Mouse (Mus musculus): ENCODE data around the gene Slc38a10.

The Slc38a10 gene

DNA sequence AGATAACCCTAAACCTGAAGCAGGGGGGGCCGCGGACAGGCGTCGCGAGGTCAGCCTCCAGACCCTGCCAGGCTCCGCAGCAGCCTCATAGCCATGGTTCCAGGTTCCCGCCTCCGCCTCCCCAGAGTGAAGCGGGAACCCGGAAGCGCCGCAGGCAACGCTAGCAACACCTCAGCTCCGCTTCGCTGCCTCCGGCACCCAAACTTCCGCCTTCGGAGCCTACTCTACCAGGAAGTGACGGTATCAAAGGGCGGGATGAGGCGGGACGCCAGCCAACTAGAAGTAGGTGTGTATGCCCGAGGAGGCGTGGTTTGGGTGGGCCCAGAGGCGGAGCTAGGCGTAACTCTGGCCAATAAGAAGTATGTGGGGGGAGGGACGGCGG lies at the start of gene Slc38a10:
Slc38a10 (minus strand) TSS at position 234 of the 382 bp plus-strand sequence.
- peak; percentile 100 for DNase-seq (ENCODE audit: low spot score in 2 of 2)

DNA sequence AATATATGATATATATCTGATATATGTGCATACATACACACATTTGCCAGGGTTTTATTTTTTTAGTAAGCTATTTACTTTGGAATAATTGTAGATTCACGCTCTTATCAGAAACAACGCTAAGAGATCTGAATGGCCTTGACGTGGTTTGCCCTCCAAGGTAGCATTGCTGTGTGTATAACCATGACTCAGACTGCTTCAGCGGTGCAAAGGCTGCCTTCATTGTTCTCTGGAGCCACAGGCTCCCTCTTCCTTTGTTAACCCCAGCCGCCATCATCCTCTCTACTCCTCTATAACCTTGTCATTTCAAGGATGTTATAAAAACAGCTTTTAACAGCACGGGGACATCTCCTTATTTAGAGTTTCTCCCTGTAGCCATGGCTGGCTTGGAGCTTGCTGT lies 49.5 kb upstream of the Slc38a10 start:
- DNase-seq (ENCODE audit: low spot score in 2 of 2), result no peak

DNA sequence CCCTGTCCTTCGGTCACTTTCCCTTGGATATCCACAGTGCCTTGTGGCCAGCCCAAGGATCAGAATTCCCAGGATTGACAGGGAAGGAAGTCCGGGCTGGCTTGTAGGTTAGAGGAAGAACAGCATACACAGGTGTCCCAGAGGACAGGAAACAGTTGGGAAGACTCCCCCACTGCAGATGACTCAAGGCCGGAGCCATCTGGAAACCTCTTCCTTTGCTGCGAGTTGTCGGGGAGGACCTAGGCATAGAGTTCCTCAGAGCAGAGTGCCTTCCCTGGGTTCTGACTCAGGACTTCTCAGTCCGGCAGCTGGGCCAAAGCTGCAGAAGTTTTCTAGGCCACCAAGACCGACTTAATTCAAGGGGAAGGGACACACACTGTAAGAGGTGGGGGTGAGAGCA lies 48.6 kb upstream of the Slc38a10 start:
- DNase-seq (ENCODE audit: low spot score in 2 of 2), result no peak

DNA sequence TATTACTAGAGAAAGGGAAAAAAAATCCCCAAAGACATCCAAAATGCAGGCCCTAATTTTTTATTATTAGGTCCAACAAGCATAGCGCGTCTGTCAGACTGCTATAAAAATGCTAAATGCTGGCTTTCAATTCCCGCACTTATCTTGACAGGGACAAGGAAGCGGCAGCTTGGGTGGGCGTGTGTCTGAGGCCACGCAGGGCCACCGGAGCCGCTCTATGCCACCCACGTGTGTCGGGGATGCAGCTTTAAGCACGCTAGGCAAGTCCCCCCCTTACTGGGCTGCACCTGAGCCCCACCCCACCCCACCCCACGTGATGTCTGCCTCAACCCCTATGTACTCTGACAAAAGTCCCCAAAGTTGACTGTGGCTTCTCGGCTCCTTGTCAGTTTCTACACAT lies 47.7 kb upstream of the Slc38a10 start:
- no peak for DNase-seq (ENCODE audit: low spot score in 2 of 2)

DNA sequence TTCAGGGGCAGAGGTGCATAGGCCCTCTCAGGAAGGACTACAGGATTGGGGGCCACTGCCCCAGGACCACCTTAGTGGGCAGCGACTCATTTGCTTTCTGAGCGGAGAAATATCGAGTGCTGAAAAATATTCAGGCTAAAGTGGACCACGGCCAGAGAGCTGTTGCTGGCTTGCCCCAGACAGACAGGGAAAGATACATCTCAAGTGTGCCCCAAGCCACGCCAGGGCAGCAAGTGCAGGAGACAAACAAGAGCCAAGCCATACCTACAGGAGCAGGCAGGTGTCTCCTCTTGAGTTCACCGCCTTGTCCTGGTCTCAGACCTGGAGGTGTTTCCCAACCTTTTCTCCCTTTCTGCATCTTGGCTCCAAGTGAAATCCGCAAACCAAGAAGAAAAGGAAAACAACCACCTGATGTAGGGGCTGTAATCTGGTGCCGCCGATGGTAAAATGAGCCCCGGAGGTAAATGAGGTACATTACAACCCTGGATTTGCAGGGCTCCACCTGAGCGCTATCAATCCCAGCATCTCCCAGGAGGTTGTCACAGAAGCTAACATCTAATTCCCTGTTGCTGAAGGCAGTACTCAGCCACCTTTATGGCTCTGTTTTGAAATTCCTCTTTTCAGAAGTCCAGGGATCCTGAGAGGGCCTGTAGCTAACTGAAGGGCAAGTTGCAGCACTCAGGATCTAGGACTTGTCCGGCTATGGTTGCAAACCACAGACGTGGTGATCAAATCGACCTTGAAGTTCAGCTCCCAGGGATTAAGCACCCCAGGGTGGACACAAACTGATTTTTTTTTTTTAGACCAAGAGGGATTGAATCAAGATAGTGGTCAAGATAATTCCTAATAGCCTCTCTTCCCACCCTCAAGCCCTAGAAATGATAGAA lies 39.6 kb upstream of the Slc38a10 start:
- DNase-seq (ENCODE audit: low spot score in 2 of 2), result no peak

DNA sequence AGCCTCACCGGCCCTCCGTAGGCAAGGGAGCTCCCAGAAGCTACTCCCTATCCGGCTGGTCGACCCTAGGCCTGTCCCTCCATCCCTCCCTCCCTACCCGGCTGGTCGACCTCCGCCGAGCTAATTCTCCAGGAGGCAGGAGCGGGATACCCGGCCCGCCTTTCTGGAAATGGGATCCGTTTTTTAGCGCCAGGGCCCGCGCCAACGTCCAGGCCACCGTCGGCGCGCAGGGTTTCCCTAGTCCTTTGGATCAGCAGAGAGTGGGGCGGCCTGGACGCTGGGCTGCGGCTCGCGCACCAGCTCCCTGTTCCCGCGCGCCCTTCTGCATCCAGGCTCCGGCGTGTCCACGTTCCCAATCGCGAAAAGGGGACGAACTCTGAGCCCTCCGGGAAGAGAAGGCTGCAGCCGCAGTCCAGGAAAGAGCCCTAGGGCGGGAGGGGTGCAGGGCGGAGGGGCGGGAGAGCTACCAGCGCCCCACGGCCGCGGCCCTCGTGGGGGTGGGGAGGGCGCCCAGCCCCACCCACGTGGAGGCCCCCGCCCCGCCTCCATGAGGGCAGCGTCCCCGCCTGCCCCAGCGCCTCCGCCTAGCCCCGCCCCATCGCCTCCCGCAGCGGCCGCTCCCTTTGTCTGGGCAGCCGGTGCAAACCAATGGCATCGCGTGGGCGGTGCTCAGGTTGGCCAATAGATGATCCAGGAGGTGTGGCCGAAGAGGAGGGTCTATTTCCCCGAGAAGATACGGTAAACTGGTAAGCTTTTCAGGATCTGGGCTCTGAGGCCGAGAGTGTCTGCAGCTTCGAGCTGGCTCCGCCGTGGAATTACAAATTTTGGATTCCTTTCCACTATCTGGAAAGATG lies 38.5 kb upstream of the Slc38a10 start:
- peak; percentile 99 for DNase-seq (ENCODE audit: low spot score in 2 of 2)

DNA sequence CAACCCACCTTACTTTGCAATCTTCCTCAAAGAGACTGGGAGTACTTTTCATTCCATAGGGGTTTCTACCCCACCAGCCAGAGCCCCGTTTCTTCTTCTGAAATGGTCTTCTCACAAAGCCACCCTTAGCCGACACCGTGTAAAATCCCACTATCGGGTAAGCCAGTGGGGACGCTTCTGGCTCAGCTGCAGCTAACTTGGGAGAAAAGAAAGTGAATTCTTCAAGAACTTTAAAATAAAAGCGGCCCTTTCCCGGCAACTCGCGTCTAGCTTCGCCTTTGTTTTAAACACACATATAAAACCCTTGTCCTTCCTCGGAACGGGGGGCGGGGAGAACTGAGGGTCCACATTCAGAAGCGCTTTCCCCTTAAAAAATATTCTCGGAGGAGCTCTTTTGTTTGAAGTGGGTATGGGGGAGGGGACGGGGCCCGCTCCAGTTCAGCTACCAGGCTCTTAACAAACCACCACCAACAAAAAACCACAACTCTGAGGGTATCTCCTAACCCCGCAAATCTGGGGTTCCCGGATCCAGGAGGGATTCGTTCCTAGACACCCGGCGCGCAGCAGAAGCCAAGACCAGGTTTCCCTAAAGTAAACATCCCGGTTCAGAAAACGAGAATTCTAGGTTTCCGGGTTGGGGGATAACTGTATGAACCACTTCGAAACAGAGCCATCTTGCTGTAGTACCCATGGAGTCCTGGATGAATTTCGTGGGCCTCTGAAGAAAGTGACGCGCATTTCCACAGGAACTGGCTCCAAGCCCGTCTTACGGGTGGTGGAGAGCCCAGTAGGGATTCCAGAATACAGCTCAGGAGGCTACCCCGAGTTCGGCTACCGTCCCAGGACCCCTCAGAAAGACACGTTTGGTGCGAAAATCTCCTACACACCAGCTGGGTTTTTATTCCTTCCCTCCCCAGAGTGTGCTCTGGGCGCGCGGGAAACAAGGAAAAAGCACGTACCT lies 37.6 kb upstream of the Slc38a10 start:
- DNase-seq (ENCODE audit: low spot score in 2 of 2), result no peak

DNA sequence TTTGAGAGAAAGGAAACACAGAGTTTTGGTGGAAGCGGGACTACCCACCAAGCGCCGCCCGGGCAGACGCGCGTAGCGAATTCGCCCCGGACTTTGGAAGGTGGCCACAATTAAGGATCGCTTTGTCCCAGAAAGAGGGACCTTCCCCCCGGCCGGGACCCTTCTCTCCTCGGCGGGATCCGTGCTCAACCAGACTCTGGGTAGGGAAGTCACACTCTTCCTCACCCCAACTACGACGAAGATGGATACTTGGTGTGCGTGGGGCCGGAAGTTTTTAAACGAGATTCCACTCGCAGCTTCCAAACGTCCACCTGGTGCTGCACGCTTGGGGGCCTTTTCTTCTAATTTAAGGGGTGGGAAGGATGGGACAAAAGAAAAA lies 36.9 kb upstream of the Slc38a10 start:
- DNase-seq (ENCODE audit: low spot score in 2 of 2), result no peak

DNA sequence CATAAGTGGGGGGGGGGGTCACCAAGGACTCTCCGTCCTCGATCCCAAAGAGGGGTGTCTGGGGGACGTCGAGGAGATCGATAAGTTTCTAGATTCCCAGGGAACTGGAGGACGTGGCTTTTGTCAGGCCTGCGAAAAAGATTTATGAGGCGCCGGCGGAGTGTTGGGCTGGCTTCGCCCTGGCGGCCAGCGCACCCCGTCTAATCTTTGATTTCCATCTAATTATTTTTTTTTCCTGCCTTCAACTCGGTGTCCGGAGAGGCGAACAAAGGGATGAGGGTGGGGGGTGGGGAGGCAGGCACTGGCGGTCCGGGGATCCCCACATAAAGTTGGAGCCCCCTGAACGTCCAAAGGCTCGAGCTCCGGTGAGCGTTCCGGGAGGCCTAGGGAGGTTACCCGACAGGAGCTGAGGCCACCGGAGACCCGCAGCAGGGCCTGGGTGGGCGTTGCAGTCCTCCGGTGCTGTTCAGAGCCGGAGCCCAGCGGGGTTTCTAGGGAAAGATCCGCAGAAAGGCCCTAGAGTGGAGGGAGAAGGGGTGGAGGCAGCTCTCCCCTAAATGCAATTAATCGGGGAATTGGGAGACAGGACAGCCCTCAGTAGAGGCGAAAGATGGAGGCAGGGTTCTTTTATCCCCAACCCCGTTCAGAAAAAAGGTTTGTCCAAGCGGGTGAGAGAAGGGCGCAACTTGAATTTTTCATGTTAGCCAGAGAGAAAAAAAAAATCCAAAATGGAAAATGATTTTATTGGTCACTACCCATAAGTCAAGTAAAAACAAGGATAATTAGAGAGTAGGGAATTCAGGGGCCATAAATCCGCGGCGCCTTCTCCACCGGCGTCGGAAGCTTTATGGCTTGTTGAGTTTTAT lies 36.3 kb upstream of the Slc38a10 start:
- DNase-seq (ENCODE audit: low spot score in 2 of 2), result no peak

DNA sequence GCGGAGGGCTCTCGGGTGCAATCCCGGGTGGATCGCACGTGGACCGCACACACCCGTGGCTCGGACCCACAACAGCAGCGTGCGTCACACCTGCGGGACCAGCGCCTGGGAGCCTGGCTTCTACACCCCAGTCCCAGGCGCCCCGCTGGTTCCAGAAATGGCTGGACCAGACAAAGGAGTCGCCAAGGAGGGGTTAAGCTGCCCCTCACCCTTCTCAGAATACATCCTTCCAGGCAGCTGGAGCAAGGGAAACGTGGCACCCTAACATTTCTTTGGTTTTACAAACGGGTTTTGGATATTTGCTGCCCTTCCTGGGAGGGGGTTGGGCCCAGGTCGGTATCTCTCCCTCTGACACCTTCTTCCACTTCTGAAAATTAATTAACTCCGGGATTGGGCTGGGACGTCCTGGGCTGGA lies 35.7 kb upstream of the Slc38a10 start:
- DNase-seq (ENCODE audit: low spot score in 2 of 2), result no peak

DNA sequence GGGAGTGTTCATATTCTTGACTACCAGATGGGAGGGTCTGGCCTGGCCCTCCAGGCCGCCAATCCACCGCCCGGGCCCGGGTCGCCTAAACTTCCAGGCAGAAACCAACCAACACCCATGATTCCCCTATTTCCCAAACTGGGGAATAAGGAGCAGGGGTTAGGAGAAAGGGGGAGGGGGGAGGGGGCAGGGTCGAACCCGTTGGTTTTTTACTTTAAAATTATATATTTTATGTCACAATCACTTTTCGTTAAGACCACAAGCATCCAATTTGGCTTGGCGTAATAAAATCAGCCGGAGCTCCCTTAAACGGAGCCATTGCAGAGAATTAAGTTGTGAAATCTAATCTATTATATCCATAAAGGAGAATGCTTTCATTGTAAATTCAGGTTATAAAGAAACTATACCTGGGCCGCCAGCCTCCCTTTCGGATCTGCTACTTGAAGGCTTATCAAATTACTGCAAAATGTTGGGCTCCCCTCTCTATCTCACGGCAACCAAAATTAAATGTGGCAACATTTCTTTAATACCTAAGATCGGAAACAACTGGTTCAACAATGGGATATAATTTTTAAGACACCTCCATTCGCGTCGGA lies 35.1 kb upstream of the Slc38a10 start:
- DNase-seq (ENCODE audit: low spot score in 2 of 2), result no peak

DNA sequence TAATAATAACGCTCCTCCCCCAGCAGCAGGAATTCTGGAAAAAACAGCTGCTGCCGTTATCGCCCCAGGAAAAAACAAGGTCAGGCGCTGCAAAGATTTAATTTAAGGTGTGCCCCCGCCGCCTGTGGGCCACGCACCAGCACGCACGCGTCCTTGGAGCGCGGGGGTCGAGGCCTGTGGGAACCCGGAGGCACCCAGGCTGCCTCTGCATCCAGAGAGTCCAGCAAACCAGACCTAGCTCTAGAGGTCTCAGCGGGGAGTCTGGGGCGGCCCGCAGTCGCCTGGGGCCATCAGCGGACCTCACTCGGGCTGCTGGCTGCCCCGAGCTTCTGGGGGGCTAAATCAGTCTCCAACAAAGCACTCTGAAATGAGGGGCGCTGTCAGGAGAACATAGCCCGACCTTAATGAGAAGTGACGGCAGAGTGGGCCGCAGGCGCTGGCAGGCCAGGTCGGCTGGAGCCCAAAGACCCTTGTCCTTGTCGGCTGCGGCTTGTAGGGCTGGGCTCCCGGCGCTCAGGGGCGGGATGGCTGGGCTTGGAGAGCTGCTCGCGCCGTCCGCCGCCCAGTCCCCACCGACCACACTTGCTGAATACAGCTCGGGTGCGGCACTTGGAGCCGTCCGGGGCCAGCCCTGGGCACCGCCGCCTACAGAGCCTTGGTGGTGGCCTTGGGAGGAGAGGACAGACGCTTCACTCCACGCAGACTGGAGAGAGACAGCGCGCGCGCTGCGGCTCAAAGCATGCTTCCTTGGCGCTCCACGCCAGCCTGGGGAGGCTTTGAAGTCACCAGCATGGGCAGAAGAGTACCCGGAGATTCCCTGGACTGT lies 34.4 kb upstream of the Slc38a10 start:
- no peak for DNase-seq (ENCODE audit: low spot score in 2 of 2)

DNA sequence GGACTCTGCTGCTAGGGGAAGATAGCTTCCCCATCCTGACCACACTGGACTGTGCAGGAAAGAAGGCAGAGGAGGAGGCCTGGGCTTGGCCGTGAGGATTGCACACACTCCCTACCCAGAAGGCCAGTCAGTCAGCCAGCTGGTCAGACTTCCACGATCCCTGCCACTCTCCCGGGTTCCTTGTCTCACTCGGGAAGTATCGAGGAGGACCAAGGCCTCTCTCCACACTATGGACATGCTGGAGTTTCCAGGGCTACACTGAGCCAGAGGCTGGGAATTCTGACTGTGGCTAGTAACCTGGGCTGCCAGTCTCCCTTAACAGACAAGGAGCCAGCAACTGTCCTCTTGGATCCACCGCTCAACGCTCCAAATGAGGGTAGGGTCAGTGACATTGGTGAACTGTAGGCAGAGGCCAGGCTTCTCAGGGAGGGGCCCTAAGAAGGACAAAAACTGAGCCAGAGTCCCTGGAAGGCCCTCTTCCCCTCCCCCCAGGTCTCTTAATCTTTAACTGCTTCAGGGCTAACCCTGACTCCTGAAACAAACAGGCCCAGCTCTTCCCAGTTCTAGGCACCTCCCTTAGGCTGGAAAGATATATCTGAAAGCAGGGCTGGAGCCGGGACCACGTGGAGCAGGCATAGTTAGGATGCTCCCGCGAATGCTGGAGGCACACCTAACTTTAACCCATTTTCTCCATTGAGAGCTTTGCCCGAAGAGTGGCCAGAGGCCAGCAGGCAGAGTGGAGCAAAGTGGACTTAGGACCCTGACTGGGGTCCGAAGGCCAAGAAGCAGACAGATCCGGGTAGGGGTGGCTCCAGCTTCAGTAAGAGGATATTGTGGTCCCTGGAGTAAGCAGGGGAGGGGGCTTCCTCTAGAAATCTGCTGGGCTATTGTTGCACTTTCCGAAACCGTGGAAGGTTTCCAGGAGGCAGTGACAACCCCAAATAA lies 33.5 kb upstream of the Slc38a10 start:
- DNase-seq (ENCODE audit: low spot score in 2 of 2), result no peak

DNA sequence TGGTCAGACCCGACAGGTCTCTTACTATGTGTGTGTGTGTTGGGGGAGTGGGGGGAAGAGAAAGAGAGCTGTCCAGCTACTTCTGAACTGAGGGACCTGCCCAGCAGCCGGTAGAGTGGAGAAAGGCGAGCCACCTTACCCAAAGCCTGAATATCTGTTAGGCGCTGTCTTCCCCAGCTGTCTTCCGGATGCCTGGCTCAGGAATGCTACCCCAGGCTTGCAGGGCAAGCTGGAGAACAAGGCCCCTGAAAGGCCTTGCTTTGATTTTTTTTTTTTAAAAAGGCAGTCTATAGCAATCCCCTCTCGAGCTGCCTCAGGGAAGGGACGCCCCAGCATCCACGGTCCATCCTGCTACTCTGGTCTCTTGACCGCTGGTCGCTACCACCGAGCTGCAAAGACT lies 32.6 kb upstream of the Slc38a10 start:
- DNase-seq (ENCODE audit: low spot score in 2 of 2), result no peak

DNA sequence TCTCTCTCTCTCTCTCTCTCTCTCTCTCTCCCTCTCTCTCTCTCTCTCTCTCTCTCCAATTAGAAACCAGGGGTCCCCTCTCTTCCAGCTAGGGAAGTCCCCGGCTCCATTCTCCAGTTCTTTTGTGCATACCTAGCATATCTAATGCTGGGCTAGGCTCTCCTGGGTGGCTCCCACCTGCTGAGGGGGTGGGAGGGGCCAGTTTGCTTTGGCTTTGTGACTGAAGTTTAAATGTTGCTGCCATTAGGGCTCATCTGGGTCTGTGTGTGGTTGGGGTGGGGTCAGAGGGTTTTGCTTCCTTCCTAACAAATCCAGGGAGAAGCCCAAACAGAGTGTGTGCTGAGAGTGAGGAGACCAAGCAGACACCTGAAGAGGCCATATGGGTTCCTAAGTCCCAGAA lies 32.0 kb upstream of the Slc38a10 start:
- DNase-seq (ENCODE audit: low spot score in 2 of 2), result no peak

DNA sequence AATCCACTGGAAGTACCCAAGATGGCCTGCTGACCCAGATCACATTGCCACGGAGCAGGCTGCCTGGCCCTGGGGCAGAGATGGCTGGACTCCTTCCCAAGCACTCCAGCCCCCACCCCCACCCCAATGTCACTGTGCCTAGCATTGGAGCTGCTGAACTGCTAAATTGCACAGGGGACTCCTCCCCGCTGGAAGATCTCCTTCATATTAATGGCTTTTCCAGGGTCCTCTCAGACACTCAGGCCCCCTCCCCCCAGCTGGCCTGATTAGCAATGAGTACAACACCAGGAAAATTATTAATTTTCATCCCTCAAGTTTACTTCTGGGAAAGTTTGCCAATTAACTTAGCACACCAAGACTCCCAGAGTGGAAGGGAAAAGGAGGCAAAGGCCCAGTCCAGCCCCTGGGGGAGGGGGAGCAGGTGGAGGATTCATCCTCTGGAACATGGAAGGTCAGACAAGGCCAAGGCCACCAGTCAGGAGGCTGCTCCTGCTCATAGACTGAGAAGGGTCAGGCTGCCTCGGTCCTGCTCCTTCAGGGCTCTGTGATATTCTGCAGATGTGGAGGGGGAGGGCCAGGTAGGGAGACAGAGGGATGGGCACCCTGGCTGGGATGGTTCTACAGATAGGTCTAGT lies 31.4 kb upstream of the Slc38a10 start:
- no peak for DNase-seq (ENCODE audit: low spot score in 2 of 2)

DNA sequence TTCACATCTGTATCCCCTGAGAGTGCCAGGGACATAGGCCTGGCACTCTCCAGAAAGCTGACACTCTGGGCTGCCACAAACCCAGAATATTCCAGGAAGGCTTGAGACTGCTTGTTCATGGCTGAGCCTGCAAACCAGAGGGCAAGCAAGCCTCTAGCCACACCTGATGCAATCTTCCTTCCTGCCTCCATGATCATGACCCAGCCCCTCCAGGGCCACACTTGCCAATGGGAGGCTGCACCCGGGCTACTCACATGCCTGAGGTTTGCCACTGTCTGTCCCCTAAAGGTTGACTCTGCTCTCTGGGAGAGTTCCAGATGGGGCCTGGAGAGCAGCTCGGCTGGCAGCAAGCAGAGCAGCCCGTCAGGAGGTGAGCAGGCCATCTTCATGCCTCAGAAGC lies 30.2 kb upstream of the Slc38a10 start:
- DNase-seq (ENCODE audit: low spot score in 2 of 2), result no peak

DNA sequence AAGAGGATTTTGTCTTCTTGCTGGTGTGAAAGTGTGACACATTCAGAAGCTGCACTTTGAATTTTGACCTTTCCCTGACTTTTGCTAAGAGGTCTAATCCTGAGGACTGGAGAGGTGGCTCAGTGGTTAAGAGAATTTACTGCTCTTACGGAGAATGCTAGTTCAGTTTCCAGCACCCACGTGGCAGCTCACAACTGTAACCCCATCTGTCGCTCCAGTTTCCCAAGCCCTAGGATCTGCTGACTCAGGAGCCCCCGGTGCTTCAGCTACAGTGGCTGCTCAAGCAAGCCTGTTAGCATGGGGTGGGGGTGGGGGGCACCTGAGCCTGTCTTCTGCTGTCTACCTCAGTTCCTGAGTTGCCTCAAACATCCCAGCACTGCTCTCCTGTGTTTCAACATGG lies 28.2 kb upstream of the Slc38a10 start:
- no peak for DNase-seq (ENCODE audit: low spot score in 2 of 2)

Measured in right cerebral cortex, postnatal 36 days (tissue).